Mouse (Mus musculus): ENCODE measurements around the gene Fam57b. TPM values are rescaled to one million over a fixed set of nuclear protein-coding genes. Genes with fewer than 3 reads are reported as not detected.

The Fam57b gene
- not detected for polyA plus RNA-seq (2017; shearing (Covaris generic))

GRCm38 (mm10) chr7:126797411-126798126 is at the start of gene Fam57b:
TSS of gene Fam57b (plus strand) at chr7:126797668.

GRCm38 (mm10) chr7:126759050-126759671 is 38.3 kb upstream of the Fam57b start, which contains the start of gene Mapk3:
TSS of gene Mapk3 (plus strand) at chr7:126759601.

GRCm38 (mm10) chr7:126766201-126766600 is 31.3 kb upstream of the Fam57b start, which contains the start of gene Gdpd3:
TSS of gene Gdpd3 (plus strand) at chr7:126766334.

GRCm38 (mm10) chr7:126776598-126777057 is 20.8 kb upstream of the Fam57b start, which contains the start of gene Ypel3:
TSS of gene Ypel3 (plus strand) at chr7:126776955.

GRCm38 (mm10) chr7:126780971-126781635 is 16.4 kb upstream of the Fam57b start, which contains the start of gene Tbx6:
TSS of gene Tbx6 (plus strand) at chr7:126781483.

GRCm38 (mm10) chr7:126791851-126792720 is 5.4 kb upstream of the Fam57b start, which contains the start of gene Ppp4c:
TSS of gene Ppp4c (minus strand) at chr7:126792496.

GRCm38 (mm10) chr7:126831539-126831938 is 34.1 kb downstream of the Fam57b start, which contains the start of gene 4930451I11Rik:
TSS of gene 4930451I11Rik (minus strand) at chr7:126831639.

GRCm38 (mm10) chr7:126847116-126847420 is 49.6 kb downstream of the Fam57b start, which contains the start of gene Doc2a:
TSS of gene Doc2a (plus strand) at chr7:126847416.

GRCm38 (mm10) chr7:126861429-126862130 is 64.1 kb downstream of the Fam57b start, which contains the start of gene Hirip3:
TSS of gene Hirip3 (plus strand) at chr7:126861972.

GRCm38 (mm10) chr7:126862147-126862784 is 64.8 kb downstream of the Fam57b start, which contains the start of gene Ino80e:
TSS of gene Ino80e (minus strand) at chr7:126862377.

Other genes with a start within 250 kb of the Fam57b start
- 223 TPM for gene Eif3c, start 231.3 kb upstream of the Fam57b start, polyA plus RNA-seq (2017; shearing (Covaris generic))
- gene Apobr, start 212.7 kb upstream of the Fam57b start, polyA plus RNA-seq (2017; shearing (Covaris generic)): 3.6 TPM
- gene Cln3, start 211.9 kb upstream of the Fam57b start, polyA plus RNA-seq (2017; shearing (Covaris generic)): 123 TPM
- not detected for gene Il27, start 202.7 kb upstream of the Fam57b start, polyA plus RNA-seq (2017; shearing (Covaris generic))
- gene Nupr1, start 166.8 kb upstream of the Fam57b start, polyA plus RNA-seq (2017; shearing (Covaris generic)): not detected
- 107 TPM for gene Sgf29, start 148.4 kb upstream of the Fam57b start, polyA plus RNA-seq (2017; shearing (Covaris generic))
- 1.3 TPM for gene Sult1a1, start 121.2 kb upstream of the Fam57b start, polyA plus RNA-seq (2017; shearing (Covaris generic))
- 125 TPM for gene Bola2, start 102.3 kb upstream of the Fam57b start, polyA plus RNA-seq (2017; shearing (Covaris generic))
- 10.3 TPM for gene Slx1b, start 101.9 kb upstream of the Fam57b start, polyA plus RNA-seq (2017; shearing (Covaris generic))
- gene Coro1a, start 89.9 kb upstream of the Fam57b start, polyA plus RNA-seq (2017; shearing (Covaris generic)): 3,429 TPM
- 33.0 TPM for gene Mapk3, start 38.1 kb upstream of the Fam57b start, polyA plus RNA-seq (2017; shearing (Covaris generic))
- gene Gdpd3, start 31.3 kb upstream of the Fam57b start, polyA plus RNA-seq (2017; shearing (Covaris generic)): 1.9 TPM
- 379 TPM for gene Ypel3, start 20.7 kb upstream of the Fam57b start, polyA plus RNA-seq (2017; shearing (Covaris generic))
- 4.7 TPM for gene Tbx6, start 16.2 kb upstream of the Fam57b start, polyA plus RNA-seq (2017; shearing (Covaris generic))
- gene Ppp4c, start 5.2 kb upstream of the Fam57b start, polyA plus RNA-seq (2017; shearing (Covaris generic)): 458 TPM
- not detected for gene 4930451I11Rik, start 34.0 kb downstream of the Fam57b start, polyA plus RNA-seq (2017; shearing (Covaris generic))
- gene Doc2a, start 49.7 kb downstream of the Fam57b start, polyA plus RNA-seq (2017; shearing (Covaris generic)): not detected
- gene Hirip3, start 64.3 kb downstream of the Fam57b start, polyA plus RNA-seq (2017; shearing (Covaris generic)): 18.3 TPM
- 103 TPM for gene Ino80e, start 64.7 kb downstream of the Fam57b start, polyA plus RNA-seq (2017; shearing (Covaris generic))
- gene Taok2, start 87.0 kb downstream of the Fam57b start, polyA plus RNA-seq (2017; shearing (Covaris generic)): 71.5 TPM
- gene Tmem219, start 125.2 kb downstream of the Fam57b start, polyA plus RNA-seq (2017; shearing (Covaris generic)): 50.5 TPM
- 12.3 TPM for gene Kctd13, start 131.2 kb downstream of the Fam57b start, polyA plus RNA-seq (2017; shearing (Covaris generic))
- not detected for gene Asphd1, start 151.9 kb downstream of the Fam57b start, polyA plus RNA-seq (2017; shearing (Covaris generic))
- 0.65 TPM for gene Sez6l2, start 152.9 kb downstream of the Fam57b start, polyA plus RNA-seq (2017; shearing (Covaris generic))
- gene Cdipt, start 178.2 kb downstream of the Fam57b start, polyA plus RNA-seq (2017; shearing (Covaris generic)): 358 TPM
- gene Cdiptos, start 178.4 kb downstream of the Fam57b start, polyA plus RNA-seq (2017; shearing (Covaris generic)): 3.1 TPM
- gene Mvp, start 217.0 kb downstream of the Fam57b start, polyA plus RNA-seq (2017; shearing (Covaris generic)): 61.2 TPM
- 1.2 TPM for gene Pagr1b, start 218.8 kb downstream of the Fam57b start, polyA plus RNA-seq (2017; shearing (Covaris generic))
- 166 TPM for gene Pagr1a, start 219.7 kb downstream of the Fam57b start, polyA plus RNA-seq (2017; shearing (Covaris generic))
- 47.3 TPM for gene Gm42742, start 223.4 kb downstream of the Fam57b start, polyA plus RNA-seq (2017; shearing (Covaris generic))
- gene Prrt2, start 223.5 kb downstream of the Fam57b start, polyA plus RNA-seq (2017; shearing (Covaris generic)): 27.4 TPM
- gene Maz, start 229.4 kb downstream of the Fam57b start, polyA plus RNA-seq (2017; shearing (Covaris generic)): 27.5 TPM
- 16.5 TPM for gene Kif22, start 244.8 kb downstream of the Fam57b start, polyA plus RNA-seq (2017; shearing (Covaris generic))